Mouse (Mus musculus) CH12.LX (cell line): ENCODE results near the gene Reep6. TPM values are rescaled to one million over a fixed set of nuclear protein-coding genes. Genes with fewer than 3 reads are reported as not detected.

Source experiments
- DNase-seq: peaks from one replicate; pipeline ENCODE4 v3.0.0-alpha.2; 2013; ENCODE audit errors: extremely low read depth
- H3K27ac ChIP-seq: 2 replicates; pipeline ENCODE4 v1.5.1; 2012; ENCODE audit warnings: low read depth, mild to moderate bottlenecking, control low read depth, moderate library complexity; ENCODE audit not compliant: insufficient read depth
- H3K27me3 ChIP-seq: replicated peaks from 2 replicates; pipeline ENCODE3; 2012; ENCODE audit warnings: inconsistent platforms
- H3K36me3 ChIP-seq, 2 experiments: replicated peaks in 1 of 2; 2 replicates each; pipeline versions ENCODE3 to v1.6.1; 2012; ENCODE audit warnings: inconsistent platforms in 1 of 2, low read length in 1 of 2, mild to moderate bottlenecking in 1 of 2, mixed read lengths in 1 of 2, moderate library complexity in 1 of 2; ENCODE audit not compliant: control insufficient read depth in 1 of 2, insufficient read depth in 1 of 2
- H3K4me1 ChIP-seq, 2 experiments: 2 replicates each; pipeline ENCODE4 v1.6.1; 2012; ENCODE audit warnings: inconsistent platforms in 1 of 2, moderate library complexity in 1 of 2; ENCODE audit not compliant: insufficient read depth in 2 of 2, control insufficient read depth in 1 of 2
- H3K4me2 ChIP-seq: 2 replicates; pipeline ENCODE4 v1.6.1; 2012; ENCODE audit warnings: low read depth, mild to moderate bottlenecking, control low read depth; ENCODE audit not compliant: poor library complexity, insufficient read depth, severe bottlenecking
- H3K4me3 ChIP-seq, 3 experiments: fragments of 150-350 bp in 1 of 3; sonication (generic) in 1 of 3; replicated peaks in 1 of 3; 2 replicates each; pipeline versions ENCODE3 to v1.5.1; 2011 to 2012; ENCODE audit warnings: low read depth in 2 of 3, low read length in 2 of 3, mild to moderate bottlenecking in 2 of 3, moderate library complexity in 2 of 3, control low read depth in 1 of 3, improper control_type of control experiment in 1 of 3, inconsistent platforms in 1 of 3, mixed read lengths in 1 of 3; ENCODE audit not compliant: poor library complexity in 1 of 3
- H3K79me2 ChIP-seq: replicated peaks from 2 replicates; pipeline ENCODE4 v1.6.1; 2012; ENCODE audit warnings: mild to moderate bottlenecking, moderate library complexity; ENCODE audit not compliant: control insufficient read depth, poor library complexity, insufficient read depth, severe bottlenecking; ENCODE audit errors: extremely low read depth
- H3K9ac ChIP-seq: 2 replicates; pipeline ENCODE4 v1.6.1; 2012; ENCODE audit warnings: low read depth, mild to moderate bottlenecking, control low read depth, moderate library complexity; ENCODE audit not compliant: insufficient read depth
- H3K9me3 ChIP-seq: replicated peaks from 2 replicates; pipeline ENCODE3; 2012; ENCODE audit warnings: low read length, inconsistent platforms, mixed read lengths
- CHD2 ChIP-seq: IDR thresholded peaks from 2 replicates; pipeline ENCODE4 v1.6.1; 2011; ENCODE audit warnings: low read length, improper control_type of control experiment
- CTCF ChIP-seq, 2 experiments: IDR thresholded peaks in 1 of 2; conservative IDR thresholded peaks in 1 of 2; 2 replicates each; pipeline ENCODE4 v1.5.1; 2011 to 2012; ENCODE audit warnings: low read depth in 2 of 2, low read length in 2 of 2, improper control_type of control experiment in 1 of 2, inconsistent platforms in 1 of 2, mild to moderate bottlenecking in 1 of 2, moderate library complexity in 1 of 2
- E2F4 ChIP-seq: IDR thresholded peaks from 2 replicates; pipeline ENCODE4 v1.6.1; 2011; ENCODE audit warnings: low read depth, low read length, improper control_type of control experiment; ENCODE audit not compliant: insufficient replicate concordance
- ETS1 ChIP-seq: conservative IDR thresholded peaks from 2 replicates; pipeline ENCODE4 v1.6.1; 2012; ENCODE audit warnings: low read depth, mild to moderate bottlenecking, inconsistent platforms, low read length, improper control_type of control experiment, moderate library complexity
- GABPA ChIP-seq: IDR thresholded peaks from 2 replicates; pipeline ENCODE4 v1.6.1; 2012; ENCODE audit warnings: low read depth, low read length, improper control_type of control experiment, inconsistent platforms; ENCODE audit not compliant: insufficient replicate concordance
- HCFC1 ChIP-seq: IDR thresholded peaks from 2 replicates; pipeline ENCODE4 v1.6.1; 2012; ENCODE audit warnings: low read depth, mild to moderate bottlenecking, inconsistent platforms, low read length, improper control_type of control experiment
- IRF4 ChIP-seq: IDR thresholded peaks from 2 replicates; pipeline ENCODE4 v1.6.1; 2014; ENCODE audit warnings: low read depth, mild to moderate bottlenecking, inconsistent platforms, low read length, improper control_type of control experiment
- MAFK ChIP-seq: IDR thresholded peaks from 2 replicates; pipeline ENCODE4 v1.6.1; 2011; ENCODE audit warnings: low read length, improper control_type of control experiment; ENCODE audit not compliant: insufficient replicate concordance
- MAX ChIP-seq: IDR thresholded peaks from 2 replicates; pipeline ENCODE4 v1.6.1; 2011; ENCODE audit warnings: low read length, improper control_type of control experiment
- MAZ ChIP-seq: IDR thresholded peaks from 2 replicates; pipeline ENCODE4 v1.6.1; 2012; ENCODE audit warnings: low read depth, mild to moderate bottlenecking, inconsistent platforms, low read length, improper control_type of control experiment, moderate library complexity
- MXI1 ChIP-seq: IDR thresholded peaks from 2 replicates; pipeline ENCODE4 v1.6.1; 2011; ENCODE audit warnings: mild to moderate bottlenecking, low read depth, low read length, improper control_type of control experiment
- NELFE ChIP-seq: IDR thresholded peaks from 2 replicates; pipeline ENCODE4 v1.6.1; 2011; ENCODE audit warnings: low read depth, low read length, improper control_type of control experiment
- RCOR1 ChIP-seq: conservative IDR thresholded peaks from 2 replicates; pipeline ENCODE4 v1.6.1; 2012; ENCODE audit warnings: low read depth, mild to moderate bottlenecking, inconsistent platforms, low read length, improper control_type of control experiment
- SIN3A ChIP-seq: IDR thresholded peaks from 2 replicates; pipeline ENCODE4 v1.6.1; 2012; ENCODE audit warnings: low read length, improper control_type of control experiment, inconsistent platforms
- TBP ChIP-seq: conservative IDR thresholded peaks from 2 replicates; pipeline ENCODE4 v1.6.1; 2011; ENCODE audit warnings: low read depth, low read length, improper control_type of control experiment
- TCF12 ChIP-seq: IDR thresholded peaks from 2 replicates; pipeline ENCODE4 v1.6.1; 2014; ENCODE audit warnings: low read depth, mild to moderate bottlenecking, inconsistent platforms, low read length, improper control_type of control experiment
- UBTF ChIP-seq: IDR thresholded peaks from 2 replicates; pipeline ENCODE4 v1.6.1; 2012; ENCODE audit warnings: low read depth, mild to moderate bottlenecking, inconsistent platforms, low read length, improper control_type of control experiment, moderate library complexity
- USF1 ChIP-seq: IDR thresholded peaks from 2 replicates; pipeline ENCODE4 v1.6.1; 2014; ENCODE audit warnings: low read depth, mild to moderate bottlenecking, inconsistent platforms, low read length, improper control_type of control experiment
- ZC3H11A ChIP-seq: IDR thresholded peaks from 2 replicates; pipeline ENCODE4 v1.6.1; 2012; ENCODE audit warnings: low read depth, mild to moderate bottlenecking, inconsistent platforms, low read length, improper control_type of control experiment
- ZKSCAN1 ChIP-seq: IDR thresholded peaks from 2 replicates; pipeline ENCODE4 v1.6.1; 2012; ENCODE audit warnings: low read depth, inconsistent platforms, low read length, improper control_type of control experiment, borderline replicate concordance
- ZNF384 ChIP-seq: IDR thresholded peaks from 2 replicates; pipeline ENCODE4 v1.6.1; 2012; ENCODE audit warnings: low read depth, low read length, improper control_type of control experiment, inconsistent platforms
- dilution Hi-C: fragments of 300-500 bp; cut with MboI; formaldehyde crosslinking; loops from 2 replicates; pipeline ENCODE4 v1.14.3; 2020; ENCODE audit warnings: low sequenced_read_pairs; ENCODE audit not compliant: extremely low pct_unique_long_range_greater_than_20kb, extremely low pct_ligation_motif_present
- in situ Hi-C: fragments of 300-500 bp; cut with MboI; formaldehyde crosslinking; loops from 3 replicates; pipeline ENCODE4 v1.14.3; 2019; ENCODE audit warnings: low sequenced_read_pairs, low pct_ligation_motif_present, low pct_unique_long_range_greater_than_20kb, mixed read lengths
- polyA plus RNA-seq: library from polyadenylated mRNA; unstranded; fragments of >175 nt; gene quantifications from 2 replicates; pipeline ENCODE4 v1.2.1, GENCODE M21; 2012; ENCODE audit warnings: low read depth; ENCODE audit not compliant: insufficient read length
- total RNA-seq, 2 experiments: library from RNA; depleted of rRNA; stranded (reverse); fragments of 300-350 nt in 1 of 2; fragments of >200 nt in 1 of 2; gene quantifications; 2 replicates each; pipeline ENCODE4 v1.2.3; 2012 to 2014

Reep6 gene
- total and polyA plus RNA-seq, 3 experiments, result 0.48 to 7.5 (median 5.0) TPM

- in situ Hi-C loops (no loop called here), dilution Hi-C loops (no loop called here)
- Histone ChIP-seq H3K79me2 (no peaks in the 10 kb centered on the region), H3K9ac (no peak overlapping the region), H3K4me3 (no peak overlapping the region), H3K27ac (no peak overlapping the region), H3K36me3 (no peaks in the 10 kb centered on the region), H3K4me2 (no peak overlapping the region), H3K9me3 (no peaks in the 10 kb centered on the region), H3K27me3 (peaks cover 59% of the 10 kb centered on the region), H3K4me1 (peaks cover 0 to 21% of the 10 kb centered on the region in 2 experiments; a peak in 3 of 4 replicates)
- no peak for TF ChIP-seq MAZ
- no peak for TF ChIP-seq ZC3H11A
- TF ChIP-seq CHD2, result no peak
- no peak for TF ChIP-seq MAFK
- DNase-seq, result no peak
Observed at GRCm38 (mm10) chr10:80300672-80301181, 29.0 kb upstream of the Reep6 start.

GRCm38 (mm10) chr10:80301256-80302081 lies 28.3 kb upstream of the Reep6 start:
- H3K79me2 ChIP-seq, result no peaks in the 10 kb centered on the region
- H3K36me3 ChIP-seq, result no peaks in the 10 kb centered on the region
- TF ChIP-seq CTCF (conservative IDR thresholded peaks at IDR 0.05 in 1 of 2, IDR thresholded peaks at IDR 0.05 in 1 of 2; ENCODE audit: low read depth in 2 of 2, low read length in 2 of 2) (peak in 1 of 2 experiments; percentile 22; a peak in 1 of 4 replicates), CHD2 (no peak)
- H3K4me1 ChIP-seq, result peaks cover 0 to 15% of the 10 kb centered on the region in 2 experiments; a peak in 3 of 4 replicates
- H3K27ac ChIP-seq, result no peak overlapping the region
- dilution Hi-C loops, result no loop called here
- no peak overlapping the region for H3K4me2 ChIP-seq
- H3K9ac ChIP-seq, result no peak overlapping the region
- in situ Hi-C loops, result no loop called here
- no peak overlapping the region for H3K4me3 ChIP-seq
- H3K9me3 ChIP-seq, result no peaks in the 10 kb centered on the region
- no peak for DNase-seq
- peaks cover 66% of the 10 kb centered on the region for H3K27me3 ChIP-seq

GRCm38 (mm10) chr10:80302082-80302355 lies 27.7 kb upstream of the Reep6 start:
- Histone ChIP-seq H3K79me2 (no peaks in the 10 kb centered on the region), H3K36me3 (no peaks in the 10 kb centered on the region), H3K4me3 (no peak overlapping the region), H3K9me3 (no peaks in the 10 kb centered on the region), H3K4me1 (peaks cover 0 to 10% of the 10 kb centered on the region in 2 experiments; a peak in 3 of 4 replicates), H3K4me2 (peak overlapping the region; percentile 30; the same call in 1 of the 2 replicates), H3K9ac (no peak overlapping the region)
- dilution Hi-C loops, result no loop called here
- TF ChIP-seq HCFC1, result no peak
- no peak for TF ChIP-seq CTCF (conservative IDR thresholded peaks at IDR 0.05 in 1 of 2, IDR thresholded peaks at IDR 0.05 in 1 of 2; ENCODE audit: low read depth in 2 of 2, low read length in 2 of 2)
- no peak for TF ChIP-seq GABPA
- TF ChIP-seq TBP, result no peak
- TF ChIP-seq NELFE, result no peak
- no peak for TF ChIP-seq ZNF384
- no peak for TF ChIP-seq USF1
- TF ChIP-seq MAX, result no peak
- TF ChIP-seq ZC3H11A, result no peak
- no peak for TF ChIP-seq IRF4
- TF ChIP-seq ZKSCAN1, result no peak
- no peak for TF ChIP-seq SIN3A
- no peak for TF ChIP-seq ETS1
- no peak for TF ChIP-seq MAZ
- no peak for TF ChIP-seq TCF12
- no peak for TF ChIP-seq MXI1
- no peak for TF ChIP-seq E2F4
- no peak for TF ChIP-seq CHD2
- TF ChIP-seq UBTF, result no peak
- no peak for TF ChIP-seq RCOR1
- TF ChIP-seq, all 38 proteins: peak for 0
- in situ Hi-C loops, result no loop called here
- DNase-seq, result no peak
- H3K27ac ChIP-seq, result no peak overlapping the region
- H3K27me3 ChIP-seq, result peaks cover 71% of the 10 kb centered on the region
